Mouse (Mus musculus): ENCODE results near the gene AA792892.
"Not testable (repeated sequence)": the region's sequence is repeated elsewhere in the genome, so short reads cannot be mapped to it uniquely, and the experiment has no call there.

- TF ChIP-seq CHD2 (IDR thresholded peaks at IDR 0.05; ENCODE audit: low read depth, low read length); MAFK (IDR thresholded peaks at IDR 0.05; ENCODE audit: insufficient read depth, low read depth, low read length): not testable (repeated sequence)
Measured at GRCm38 (mm10) chr5:94306696-94307095, 32.9 kb upstream of the AA792892 start, which contains the start of gene A430089I19Rik.

All from ES-E14 (cell line).